Mouse (Mus musculus): Measurements from ENCODE around the gene Jak3. TPM values are rescaled to one million over a fixed set of nuclear protein-coding genes. Genes with fewer than 3 reads are reported as not detected.

Gene Jak3
- polyA plus RNA-seq, 1 experiment from 2014 or later = 3.8 TPM

DNA sequence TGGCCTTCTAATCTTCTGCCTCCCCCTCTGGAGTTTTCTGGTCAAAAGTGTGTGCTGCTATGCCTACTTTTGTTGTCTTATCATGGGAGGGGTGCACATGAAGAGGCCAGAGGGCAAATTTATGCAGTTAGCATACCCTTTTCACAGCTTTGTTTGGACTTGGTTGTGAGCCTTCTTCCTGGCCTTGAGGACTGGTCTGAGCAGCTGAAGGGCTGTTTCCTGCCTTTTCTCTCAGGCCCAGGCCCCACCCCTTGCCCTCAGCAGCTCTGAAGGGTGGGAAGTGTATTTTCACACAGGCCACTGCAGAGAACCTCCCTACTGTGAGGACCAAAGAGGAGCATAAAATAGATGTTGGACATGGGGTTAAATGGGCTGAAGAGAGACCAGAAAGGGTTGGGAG, 1.5 kb downstream of the Jak3 start:
- Histone ChIP-seq H3K27ac (no peak overlapping the region), H3K9ac (replicated peaks) (no peak overlapping the region), H3K36me3 (no peaks in the 10 kb centered on the region), H3K4me3 (replicated peaks) (no peak overlapping the region), H3K27me3 (peaks cover 86% of the 10 kb centered on the region), H3K4me1 (replicated peaks) (peaks cover 20% of the 10 kb centered on the region), H3K9me3 (no peaks in the 10 kb centered on the region), H3K4me2 (no peak overlapping the region)
- no peak for ATAC-seq (ENCODE audit: insufficient number of reproducible peaks, insufficient read depth, low FRiP score, low TSS enrichment, low read depth)

DNA sequence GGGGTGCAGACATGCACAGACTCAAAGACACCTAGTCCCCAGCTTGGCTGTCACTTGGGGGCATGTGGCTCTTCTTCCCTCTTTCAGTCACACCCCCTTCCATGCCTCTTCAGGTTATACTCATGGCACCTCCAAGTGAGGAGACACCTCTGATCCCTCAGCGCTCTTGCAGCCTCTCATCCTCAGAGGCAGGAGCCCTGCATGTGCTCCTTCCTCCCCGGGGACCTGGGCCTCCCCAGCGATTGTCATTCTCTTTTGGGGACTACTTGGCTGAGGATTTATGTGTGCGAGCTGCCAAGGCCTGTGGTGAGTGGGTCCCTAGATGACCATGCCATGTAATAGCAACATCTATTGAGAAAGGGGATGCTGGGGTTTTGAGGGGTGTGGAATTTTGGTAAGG, 2.1 kb downstream of the Jak3 start:
- no peak overlapping the region for H3K27ac ChIP-seq
- no peak overlapping the region for H3K4me3 ChIP-seq (replicated peaks)
- H3K9me3 ChIP-seq = no peaks in the 10 kb centered on the region
- H3K36me3 ChIP-seq = no peaks in the 10 kb centered on the region
- H3K4me2 ChIP-seq = no peak overlapping the region
- 56% methylated on average over 4 of the region's 4 CpGs for WGBS
- peaks cover 20% of the 10 kb centered on the region for H3K4me1 ChIP-seq (replicated peaks)
- no peak for ATAC-seq (ENCODE audit: insufficient number of reproducible peaks, insufficient read depth, low FRiP score, low TSS enrichment, low read depth)
- H3K27me3 ChIP-seq = peaks cover 86% of the 10 kb centered on the region
- H3K9ac ChIP-seq (replicated peaks) = no peak overlapping the region

DNA sequence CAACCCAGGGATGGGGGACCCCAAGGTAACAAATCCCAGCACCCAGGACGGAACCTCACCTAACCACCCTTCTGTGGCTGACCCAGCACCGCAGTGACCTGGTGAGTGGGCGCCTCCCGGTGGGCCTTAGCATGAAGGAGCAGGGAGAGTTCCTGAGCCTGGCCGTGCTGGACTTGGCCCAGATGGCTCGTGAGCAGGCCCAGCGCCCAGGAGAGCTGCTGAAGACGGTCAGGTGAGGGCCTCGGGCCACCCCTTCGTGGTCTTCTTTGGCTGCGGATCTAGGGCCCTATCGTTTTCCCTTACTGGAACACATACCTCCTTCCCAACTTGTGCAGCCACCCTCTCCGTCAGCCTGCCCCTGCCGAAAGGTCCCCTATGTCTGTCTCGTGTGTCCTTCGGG, 3.0 kb downstream of the Jak3 start:
- H3K9me3 ChIP-seq = no peaks in the 10 kb centered on the region
- peaks cover 92% of the 10 kb centered on the region for H3K27me3 ChIP-seq
- WGBS = 12% methylated on average over 16 of the region's 16 CpGs
- no peak overlapping the region; the same call in 1 of the 2 replicates for H3K9ac ChIP-seq (replicated peaks)
- no peak for ATAC-seq (ENCODE audit: insufficient number of reproducible peaks, insufficient read depth, low FRiP score, low TSS enrichment, low read depth)
- H3K4me1 ChIP-seq (replicated peaks) = peaks cover 20% of the 10 kb centered on the region
- peak overlapping the region; percentile 51 for H3K4me2 ChIP-seq
- H3K27ac ChIP-seq = no peak overlapping the region
- peak overlapping the region; percentile 30 for H3K4me3 ChIP-seq (replicated peaks)
- no peaks in the 10 kb centered on the region for H3K36me3 ChIP-seq

DNA sequence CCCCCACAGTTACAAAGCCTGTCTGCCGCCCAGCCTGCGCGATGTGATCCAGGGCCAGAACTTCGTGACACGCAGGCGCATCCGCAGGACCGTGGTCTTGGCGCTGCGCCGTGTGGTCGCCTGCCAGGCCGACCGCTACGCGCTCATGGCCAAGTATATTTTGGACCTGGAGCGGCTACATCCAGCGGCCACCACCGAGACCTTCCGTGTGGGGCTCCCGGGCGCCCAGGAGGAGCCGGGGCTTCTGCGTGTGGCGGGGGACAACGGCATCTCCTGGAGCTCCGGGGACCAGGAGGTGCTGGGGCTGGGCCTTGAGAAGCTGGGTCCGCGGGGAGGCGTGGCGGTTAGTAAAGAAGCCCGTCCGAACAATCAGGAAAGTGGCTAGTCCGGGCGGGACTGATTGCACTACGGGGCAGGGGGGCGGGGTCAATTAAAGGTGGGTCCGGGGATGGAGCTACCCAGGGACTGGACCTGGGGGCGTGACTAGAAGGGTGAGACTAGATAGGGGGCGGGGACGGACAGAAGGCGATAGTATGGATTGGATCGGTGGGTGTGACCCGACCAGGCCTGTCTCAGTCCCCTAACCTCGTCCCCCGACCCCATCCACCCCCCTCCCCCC, 3.6 kb downstream of the Jak3 start:
- Histone ChIP-seq H3K36me3 (no peaks in the 10 kb centered on the region), H3K27me3 (peaks cover 96% of the 10 kb centered on the region), H3K9me3 (no peaks in the 10 kb centered on the region), H3K4me3 (replicated peaks) (peak overlapping the region; percentile 30), H3K9ac (replicated peaks) (no peak overlapping the region; the same call in 1 of the 2 replicates), H3K4me1 (replicated peaks) (peaks cover 20% of the 10 kb centered on the region), H3K4me2 (peak overlapping the region; percentile 51), H3K27ac (no peak overlapping the region)
- no peak for ATAC-seq (ENCODE audit: insufficient number of reproducible peaks, insufficient read depth, low FRiP score, low TSS enrichment, low read depth)
- WGBS = 2% methylated on average over 46 of the region's 46 CpGs

- WGBS = 5% methylated on average over 21 of the region's 21 CpGs
- ATAC-seq (ENCODE audit: insufficient number of reproducible peaks, insufficient read depth, low FRiP score, low TSS enrichment, low read depth) = no peak
- H3K4me2 ChIP-seq = 0 out of 2 replicates have a peak overlapping the region, but pooled peaks have one; percentile 2
Measured at GRCm38 (mm10) chr8:71680471-71680870, 4.4 kb downstream of the Jak3 start.

DNA sequence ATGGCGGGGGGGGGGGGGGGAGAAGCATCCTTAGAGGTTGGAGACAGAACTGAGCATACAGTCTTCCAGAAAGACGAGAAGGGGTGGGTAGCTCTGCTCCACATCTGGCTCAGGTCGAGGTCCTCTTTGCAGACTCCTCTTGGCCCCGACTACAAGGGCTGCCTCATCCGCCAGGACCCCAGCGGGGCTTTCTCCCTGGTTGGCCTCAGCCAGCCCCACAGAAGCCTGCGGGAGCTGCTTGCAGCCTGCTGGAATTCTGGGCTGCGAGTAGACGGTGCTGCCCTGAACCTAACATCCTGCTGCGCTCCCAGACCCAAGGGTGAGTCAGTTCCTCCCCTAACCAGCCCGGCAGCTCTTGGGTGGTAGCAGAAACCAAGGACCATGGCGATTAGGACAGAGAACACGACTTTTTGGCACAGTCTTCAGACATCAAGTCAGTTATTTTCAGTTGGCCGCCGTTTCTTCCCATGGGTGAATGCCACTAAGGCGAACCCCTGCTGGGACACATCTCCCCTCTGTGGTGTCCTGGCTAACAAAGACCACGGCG, 5.3 kb downstream of the Jak3 start:
- no peak overlapping the region for H3K4me2 ChIP-seq

More at GRCm38 (mm10) chr8:71680471-71680870, 4.4 kb downstream of the Jak3 start:
- H3K9ac ChIP-seq (replicated peaks) = no peak overlapping the region
- no peaks in the 10 kb centered on the region for H3K9me3 ChIP-seq
- H3K27ac ChIP-seq = no peak overlapping the region
- H3K36me3 ChIP-seq = no peaks in the 10 kb centered on the region
- no peak overlapping the region for H3K4me3 ChIP-seq (replicated peaks)
- H3K4me1 ChIP-seq (replicated peaks) = peaks cover 20% of the 10 kb centered on the region
- peaks cover 99% of the 10 kb centered on the region for H3K27me3 ChIP-seq

GRCm38 (mm10) chr8:71682832-71683231, 6.7 kb downstream of the Jak3 start:
- H3K9ac ChIP-seq (replicated peaks) = no peak overlapping the region
- H3K4me3 ChIP-seq (replicated peaks) = no peak overlapping the region
- H3K27me3 ChIP-seq = peaks cover 100% of the 10 kb centered on the region
- WGBS = 67% methylated on average over 12 of the region's 12 CpGs
- no peaks in the 10 kb centered on the region for H3K36me3 ChIP-seq
- no peak overlapping the region for H3K27ac ChIP-seq
- peaks cover 23% of the 10 kb centered on the region for H3K4me1 ChIP-seq (replicated peaks)
- no peaks in the 10 kb centered on the region for H3K9me3 ChIP-seq
- H3K4me2 ChIP-seq = no peak overlapping the region
- ATAC-seq (ENCODE audit: insufficient number of reproducible peaks, insufficient read depth, low FRiP score, low TSS enrichment, low read depth) = no peak

More for the DNA sequence above, 5.3 kb downstream of the Jak3 start:
- H3K9ac ChIP-seq (replicated peaks) = no peak overlapping the region
- peaks cover 21% of the 10 kb centered on the region for H3K4me1 ChIP-seq (replicated peaks)
- H3K27me3 ChIP-seq = peaks cover 100% of the 10 kb centered on the region
- no peaks in the 10 kb centered on the region for H3K9me3 ChIP-seq
- ATAC-seq (ENCODE audit: insufficient number of reproducible peaks, insufficient read depth, low FRiP score, low TSS enrichment, low read depth) = no peak
- H3K27ac ChIP-seq = no peak overlapping the region
- no peaks in the 10 kb centered on the region for H3K36me3 ChIP-seq
- H3K4me3 ChIP-seq (replicated peaks) = 0 out of 2 replicates have a peak overlapping the region, but pooled peaks have one; percentile 6
- WGBS = 3% methylated on average over 18 of the region's 18 CpGs

DNA sequence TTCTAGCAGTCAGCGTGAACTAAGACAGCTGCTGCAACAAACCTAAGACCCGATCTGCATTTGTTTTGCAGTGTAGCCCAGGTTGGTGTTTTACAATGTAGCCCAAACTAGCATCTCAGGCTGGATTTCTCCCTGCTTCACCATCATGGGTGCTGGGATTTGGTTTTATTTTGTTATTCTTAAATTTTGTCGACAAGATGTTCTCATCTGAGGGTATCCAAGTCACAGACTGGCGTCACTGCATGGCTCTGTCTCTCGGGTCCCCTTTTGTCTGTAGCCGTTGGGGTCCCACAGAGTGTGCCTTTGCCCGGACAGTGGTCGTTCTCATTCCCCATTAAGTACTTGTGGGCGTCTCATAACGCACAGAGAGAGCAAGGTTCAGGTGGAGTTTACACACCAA, 8.6 kb downstream of the Jak3 start:
- H3K4me3 ChIP-seq (replicated peaks) = no peak overlapping the region
- H3K4me1 ChIP-seq (replicated peaks) = peaks cover 19% of the 10 kb centered on the region
- no peak overlapping the region for H3K9ac ChIP-seq (replicated peaks)
- 19% methylated on average over 10 of the region's 10 CpGs for WGBS
- no peak overlapping the region for H3K4me2 ChIP-seq
- H3K27ac ChIP-seq = no peak overlapping the region
- no peak for ATAC-seq (ENCODE audit: insufficient number of reproducible peaks, insufficient read depth, low FRiP score, low TSS enrichment, low read depth)
- H3K27me3 ChIP-seq = peaks cover 100% of the 10 kb centered on the region
- H3K36me3 ChIP-seq = no peaks in the 10 kb centered on the region
- no peaks in the 10 kb centered on the region for H3K9me3 ChIP-seq

DNA sequence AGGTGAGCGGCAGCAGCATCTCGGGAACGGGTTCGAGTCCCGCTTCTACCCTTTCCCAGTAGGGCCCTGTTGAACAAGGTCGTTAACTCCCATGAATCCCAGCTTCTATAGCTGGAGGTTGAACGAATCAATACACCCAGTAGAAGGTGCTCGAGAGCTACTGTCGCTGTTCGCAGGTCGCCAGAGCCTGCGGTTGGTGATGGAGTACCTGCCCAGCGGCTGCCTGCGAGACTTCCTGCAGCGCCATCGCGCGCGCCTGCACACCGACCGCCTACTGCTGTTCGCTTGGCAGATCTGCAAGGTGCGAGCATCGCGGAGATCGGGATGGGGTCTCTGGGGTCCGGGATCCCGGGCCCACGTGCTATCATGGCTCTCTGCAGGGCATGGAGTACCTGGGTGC, 9.5 kb downstream of the Jak3 start:
- Histone ChIP-seq H3K9ac (replicated peaks) (no peak overlapping the region), H3K4me3 (replicated peaks) (peak overlapping the region; percentile 28), H3K4me1 (replicated peaks) (peaks cover 13% of the 10 kb centered on the region), H3K27ac (no peak overlapping the region), H3K27me3 (peaks cover 100% of the 10 kb centered on the region), H3K9me3 (no peaks in the 10 kb centered on the region), H3K4me2 (peak overlapping the region; percentile 52), H3K36me3 (no peaks in the 10 kb centered on the region)
- 2% methylated on average over 29 of the region's 29 CpGs for WGBS
- no peak for ATAC-seq (ENCODE audit: insufficient number of reproducible peaks, insufficient read depth, low FRiP score, low TSS enrichment, low read depth)

DNA sequence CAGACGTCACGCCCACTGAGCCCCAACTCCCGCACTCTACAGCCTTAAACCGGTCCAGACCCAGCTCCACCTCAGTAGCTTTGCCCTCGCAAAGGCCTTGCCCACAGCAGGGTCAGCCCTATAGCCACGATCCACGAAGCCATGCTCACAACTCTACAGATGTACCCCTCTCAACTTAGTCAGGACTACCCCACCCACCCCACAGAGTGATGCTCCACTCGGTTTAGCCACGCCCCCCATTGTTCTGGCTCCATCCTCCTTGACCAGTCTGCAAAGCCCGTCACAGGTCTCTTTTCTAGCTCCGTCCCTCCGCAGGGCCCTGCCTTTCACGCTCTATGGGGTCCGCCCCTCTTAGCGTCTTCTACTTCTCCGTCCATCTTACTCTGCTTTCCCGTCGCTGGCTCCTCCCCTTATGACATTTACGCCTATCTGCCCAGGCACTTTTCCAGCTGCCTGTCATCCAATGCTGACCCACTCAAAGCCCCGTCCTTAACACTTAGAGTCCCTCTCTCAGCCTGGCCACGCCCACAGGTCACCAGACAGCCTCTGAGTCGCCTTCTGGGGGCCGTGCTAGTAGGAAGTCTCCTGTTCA, 10.1 kb downstream of the Jak3 start:
- 2% methylated on average over 23 of the region's 23 CpGs for WGBS
- no peaks in the 10 kb centered on the region for H3K36me3 ChIP-seq
- H3K4me3 ChIP-seq (replicated peaks) = peak overlapping the region; percentile 28
- no peak overlapping the region for H3K27ac ChIP-seq
- peak overlapping the region; percentile 52 for H3K4me2 ChIP-seq
- H3K27me3 ChIP-seq = peaks cover 100% of the 10 kb centered on the region
- peaks cover 12% of the 10 kb centered on the region for H3K4me1 ChIP-seq (replicated peaks)
- H3K9ac ChIP-seq (replicated peaks) = no peak overlapping the region
- no peaks in the 10 kb centered on the region for H3K9me3 ChIP-seq
- ATAC-seq (ENCODE audit: insufficient number of reproducible peaks, insufficient read depth, low FRiP score, low TSS enrichment, low read depth) = peak; percentile 57; the same call in 1 of the 2 replicates

GRCm38 (mm10) chr8:71687616-71688015, 11.5 kb downstream of the Jak3 start:
- Histone ChIP-seq H3K9me3 (no peaks in the 10 kb centered on the region), H3K9ac (replicated peaks) (no peak overlapping the region), H3K27me3 (peaks cover 100% of the 10 kb centered on the region), H3K4me3 (replicated peaks) (no peak overlapping the region), H3K36me3 (no peaks in the 10 kb centered on the region), H3K27ac (no peak overlapping the region), H3K4me1 (replicated peaks) (peaks cover 12% of the 10 kb centered on the region), H3K4me2 (0 out of 2 replicates have a peak overlapping the region, but pooled peaks have one; percentile 2)
- no peak for ATAC-seq (ENCODE audit: insufficient number of reproducible peaks, insufficient read depth, low FRiP score, low TSS enrichment, low read depth)
- WGBS = under 1% methylated on average over 8 of the region's 8 CpGs

Data from limb, embryonic 12.5 days (tissue).